Mouse (Mus musculus): ENCODE results near the gene Hist1h2af.

- TF ChIP-seq CTCF (IDR thresholded peaks at IDR 0.05; ENCODE audit: low read depth, low read length) (no peak), TAL1 (conservative IDR thresholded peaks at IDR 0.05; ENCODE audit: low read depth, low read length) (no peak)
These were observed 47.9 kb downstream of the Hist1h2af start, which contains the start of gene Hist1h4d for GRCm38 (mm10) chr13:23581408-23582218.

Measured in G1E (cell line).